Mouse (Mus musculus) spleen, postnatal 0 days (tissue): ENCODE results near the gene Bpifb9a. TPM values are rescaled to one million over a fixed set of nuclear protein-coding genes. Genes with fewer than 3 reads are reported as not detected.

ENCODE experiments used
- polyA plus RNA-seq: library from polyadenylated mRNA; unstranded; fragments of >200 nt; fragmentation: Nextera tagmentation; extraction: Ambion mirVana; gene quantifications from 2 replicates; pipeline ENCODE4 v1.2.1, GENCODE M21; 2015

Gene Bpifb9a
- not detected in 2 replicates for polyA plus RNA-seq

GRCm38 (mm10) chr2:154257554-154257953 is at the start of gene Bpifb9a:
Gene Bpifb9a (plus strand): TSS chr2:154257854.

DNA sequence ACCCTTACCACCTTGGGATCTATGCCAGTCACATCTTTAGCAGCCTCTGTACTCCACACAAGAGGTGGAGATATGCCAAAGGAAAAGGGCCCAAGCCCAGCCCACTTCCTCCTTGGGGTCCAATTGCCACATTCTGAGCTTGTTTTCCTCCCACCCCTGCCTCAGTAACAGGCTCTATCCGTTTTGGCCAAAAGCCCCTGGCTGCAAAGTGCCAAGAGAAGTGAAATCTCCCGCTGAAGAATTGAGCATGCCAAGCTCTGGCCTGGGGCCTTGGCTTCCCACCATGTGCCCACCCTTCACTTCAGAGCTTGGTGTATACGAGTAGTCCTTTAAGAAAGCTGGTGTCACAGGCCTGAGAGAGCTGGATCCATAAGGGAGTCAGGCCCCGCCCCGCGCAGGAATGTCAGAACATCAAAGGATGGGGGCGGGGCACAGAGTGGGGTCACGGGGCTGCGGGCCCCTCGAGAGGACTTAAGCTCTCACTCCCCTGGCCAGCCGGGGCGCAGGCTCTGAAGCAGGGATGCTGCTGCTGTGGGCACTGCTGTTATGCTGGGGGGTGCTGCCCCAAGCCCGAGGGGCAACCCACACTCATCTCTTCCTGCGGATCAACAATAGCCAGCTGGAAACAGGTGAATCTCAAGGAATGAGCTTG is 34.3 kb upstream of the Bpifb9a start, which contains the start of gene Bpifb5:
TSS of gene Bpifb5 (plus strand) at position 478 of the 652 bp plus-strand sequence.

DNA sequence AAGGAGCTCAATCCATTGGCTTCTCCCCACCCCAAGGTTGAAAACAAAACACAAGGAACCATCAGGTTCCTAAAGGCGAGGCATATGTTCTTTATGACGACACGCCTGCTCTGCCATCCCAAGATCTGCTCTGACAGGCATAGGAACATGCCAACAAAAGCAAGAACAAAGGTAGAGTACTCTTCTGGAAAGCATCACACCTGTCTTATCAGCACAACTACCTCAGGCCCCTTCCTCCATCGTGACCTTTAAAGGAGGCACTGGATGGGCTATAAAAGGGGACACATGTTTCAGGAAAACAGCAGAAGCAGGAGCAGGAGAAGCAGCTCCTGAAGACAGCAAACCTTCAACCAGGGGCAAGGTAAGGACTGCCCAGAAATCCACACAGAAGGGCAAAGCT is 49.3 kb downstream of the Bpifb9a start, which contains the start of gene Bpifb9b:
TSS of gene Bpifb9b (plus strand) at position 301 of the 400 bp plus-strand sequence.

Other genes with a start within 250 kb of the Bpifb9a start
- not detected in 2 replicates for gene Bpifa2, start 249.6 kb upstream of the Bpifb9a start, polyA plus RNA-seq
- gene Bpifa3, start 127.5 kb upstream of the Bpifb9a start, polyA plus RNA-seq = not detected in 2 replicates
- not detected in 2 replicates for gene Bpifa1, start 115.0 kb upstream of the Bpifb9a start, polyA plus RNA-seq
- not detected in 2 replicates for gene Bpifa5, start 95.2 kb upstream of the Bpifb9a start, polyA plus RNA-seq
- gene Bpifb1, start 67.0 kb upstream of the Bpifb9a start, polyA plus RNA-seq = 0.32 and 0.80 TPM in 2 replicates
- 0.10 TPM in 1 of 2 replicates, not detected in the other for gene Bpifb5, start 34.1 kb upstream of the Bpifb9a start, polyA plus RNA-seq
- not detected in 2 replicates for gene Bpifb9b, start 49.4 kb downstream of the Bpifb9a start, polyA plus RNA-seq
- 5.8 and 34.0 TPM in 2 replicates for gene Cdk5rap1, start 115.2 kb downstream of the Bpifb9a start, polyA plus RNA-seq
- 2.9 and 3.9 TPM in 2 replicates for gene Snta1, start 150.2 kb downstream of the Bpifb9a start, polyA plus RNA-seq
- 10.6 and 11.3 TPM in 2 replicates for gene Cbfa2t2, start 178.6 kb downstream of the Bpifb9a start, polyA plus RNA-seq